Mouse (Mus musculus) stomach, embryonic 14.5 days (tissue): ENCODE data around the gene Hspa1l. TPM values are rescaled to one million over a fixed set of nuclear protein-coding genes. Genes with fewer than 3 reads are reported as not detected.
"Not testable (repeated sequence)": the region's sequence is repeated elsewhere in the genome, so short reads cannot be mapped to it uniquely, and the experiment has no call there.

Experiments
- ATAC-seq: fragments of 200-750 bp; cut with Nextera tagmentation; 2 replicates; pipeline ENCODE4 v1.8.0; 2017; ENCODE audit warnings: low read depth, moderate TSS enrichment; ENCODE audit not compliant: insufficient number of reproducible peaks, insufficient read depth, low FRiP score
- H3K27ac ChIP-seq: fragments of 300-500 bp; sonication (generic); 2 replicates; pipeline ENCODE4 v1.5.1; 2014; ENCODE audit warnings: mild to moderate bottlenecking, low read length, moderate library complexity, mixed read lengths
- H3K27me3 ChIP-seq: fragments of 300-500 bp; sonication (generic); 2 replicates; pipeline ENCODE4 v1.6.1; 2014; ENCODE audit warnings: low read length, control low read depth, mixed read lengths; ENCODE audit not compliant: control insufficient read depth, insufficient read depth
- H3K36me3 ChIP-seq: fragments of 300-500 bp; sonication (generic); 2 replicates; pipeline ENCODE4 v1.6.1; 2014; ENCODE audit warnings: mild to moderate bottlenecking, control low read depth, low read length, moderate library complexity, mixed read lengths; ENCODE audit not compliant: control insufficient read depth, insufficient read depth
- H3K4me1 ChIP-seq: fragments of 300-500 bp; sonication (generic); 2 replicates; pipeline ENCODE4 v1.6.1; 2014; ENCODE audit warnings: low read length, control low read depth, mixed read lengths; ENCODE audit not compliant: control insufficient read depth, insufficient read depth
- H3K4me2 ChIP-seq: fragments of 300-500 bp; sonication (generic); replicated peaks from 2 replicates; pipeline ENCODE4 v1.6.1; 2014; ENCODE audit warnings: low read depth, low read length, control low read depth
- H3K4me3 ChIP-seq: fragments of 300-500 bp; sonication (generic); 2 replicates; pipeline ENCODE4 v1.5.1; 2014; ENCODE audit warnings: low read depth, low read length, control low read depth
- H3K9ac ChIP-seq: fragments of 300-500 bp; sonication (generic); replicated peaks from 2 replicates; pipeline ENCODE4 v1.6.1; 2014; ENCODE audit warnings: low read depth, mild to moderate bottlenecking, control low read depth, low read length, moderate library complexity, mixed read lengths
- H3K9me3 ChIP-seq: fragments of 300-500 bp; sonication (generic); 2 replicates; pipeline ENCODE4 v1.6.1; 2016; ENCODE audit warnings: low read depth, low read length, control low read depth; ENCODE audit not compliant: control insufficient read depth
- WGBS: fragments of 180-500 bp; shearing (Covaris S2); extraction: QIAGEN DNeasy Blood & Tissue Kit; methylation state at CpG from one replicate; pipeline ENCODE4 v1.1.7; 2014; 5-methylcytosine and 5-hydroxymethylcytosine counted together
- polyA plus RNA-seq: library from polyadenylated mRNA; unstranded; fragments of >200 nt; fragmentation: Nextera tagmentation; extraction: Ambion mirVana; gene quantifications from 2 replicates; pipeline ENCODE4 v1.2.1, GENCODE M21; 2014

Gene Hspa1l
- polyA plus RNA-seq, 1 experiment from 2014 or later = 0.75 TPM

GRCm38 (mm10) chr17:34948721-34949552 lies 23.6 kb upstream of the Hspa1l start:
- not testable (repeated sequence) for H3K27ac ChIP-seq, H3K4me3 ChIP-seq, H3K27me3 ChIP-seq, H3K9ac ChIP-seq, H3K9me3 ChIP-seq, H3K4me2 ChIP-seq, ATAC-seq
- peaks cover 10% of the 10 kb centered on the region for H3K4me1 ChIP-seq
- 60% methylated on average over 9 of the region's 9 CpGs for WGBS
- H3K36me3 ChIP-seq = peaks cover 22% of the 10 kb centered on the region

GRCm38 (mm10) chr17:34949553-34949969 lies 22.9 kb upstream of the Hspa1l start:
- Histone ChIP-seq H3K9me3 (no peaks in the 10 kb centered on the region), H3K9ac (no peak overlapping the region), H3K4me2 (no peak overlapping the region), H3K36me3 (peaks cover 22% of the 10 kb centered on the region), H3K27ac (no peak overlapping the region), H3K4me1 (peaks cover 10% of the 10 kb centered on the region), H3K4me3 (no peak overlapping the region), H3K27me3 (no peaks in the 10 kb centered on the region)
- 41% methylated on average over 4 of the region's 4 CpGs for WGBS
- ATAC-seq = no peak

DNA sequence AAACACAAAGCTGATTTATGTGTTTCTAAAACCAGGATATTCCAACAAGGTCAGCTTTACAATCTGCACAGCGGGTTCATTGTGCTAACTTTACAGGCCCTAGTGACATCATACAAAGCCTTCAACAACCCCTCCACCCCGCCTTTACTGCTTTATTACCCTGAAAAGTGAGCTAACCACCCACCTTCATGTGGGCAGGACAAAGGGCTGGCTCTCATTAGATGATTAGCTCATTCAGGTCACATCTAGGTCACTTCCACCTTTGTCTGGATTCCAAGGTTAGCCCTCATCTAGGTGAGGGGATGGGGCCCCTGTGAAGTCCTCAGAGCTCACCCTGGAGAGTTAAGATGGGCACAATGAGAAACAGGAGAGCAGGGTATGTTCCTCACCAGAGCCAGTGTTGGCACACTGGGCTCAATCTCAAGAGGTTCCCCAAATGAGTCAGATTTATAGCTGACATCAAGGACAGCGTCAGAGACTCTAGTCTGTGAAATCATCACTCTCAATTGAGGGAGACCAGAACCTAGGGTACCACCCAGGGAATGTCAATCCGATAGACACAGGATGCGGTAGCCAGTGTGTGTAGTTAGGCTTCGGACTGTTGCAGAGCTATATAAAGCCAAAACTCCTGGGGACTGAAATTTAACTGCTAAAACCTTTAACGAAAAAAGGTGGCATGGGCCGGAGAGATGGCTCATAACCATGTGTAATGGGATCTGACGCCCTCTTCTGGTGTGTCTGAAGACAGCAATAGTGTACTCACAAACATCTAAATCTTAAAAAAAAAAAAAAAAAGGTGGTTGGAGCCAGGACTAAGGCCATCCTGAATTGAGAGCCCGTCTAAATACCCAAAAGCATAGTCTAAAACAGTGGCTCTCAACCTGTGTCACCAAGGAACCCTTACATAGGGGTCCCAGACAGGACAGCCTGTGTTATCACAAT lies 21.7 kb upstream of the Hspa1l start:
- H3K27ac ChIP-seq = peak overlapping the region; percentile 92
- H3K4me3 ChIP-seq = peak overlapping the region; percentile 98
- H3K4me1 ChIP-seq = peaks cover 10% of the 10 kb centered on the region
- peak overlapping the region; percentile 99 for H3K9ac ChIP-seq
- H3K4me2 ChIP-seq = peak overlapping the region; percentile 76
- WGBS = 29% methylated on average over 10 of the region's 10 CpGs
- no peak for ATAC-seq
- no peaks in the 10 kb centered on the region for H3K27me3 ChIP-seq
- H3K9me3 ChIP-seq = no peaks in the 10 kb centered on the region
- H3K36me3 ChIP-seq = peaks cover 22% of the 10 kb centered on the region

GRCm38 (mm10) chr17:34951636-34952377 lies 20.7 kb upstream of the Hspa1l start:
- WGBS = under 1% methylated on average over 29 of the region's 29 CpGs
- Histone ChIP-seq H3K4me2 (peak overlapping the region; percentile 76), H3K9ac (peak overlapping the region; percentile 99), H3K27ac (peak overlapping the region; percentile 92), H3K9me3 (no peaks in the 10 kb centered on the region), H3K27me3 (no peaks in the 10 kb centered on the region), H3K4me1 (peaks cover 10% of the 10 kb centered on the region), H3K4me3 (peak overlapping the region; percentile 98), H3K36me3 (peaks cover 22% of the 10 kb centered on the region)
- peak; percentile 53 for ATAC-seq

- H3K27ac ChIP-seq = peak overlapping the region; percentile 92
- under 1% methylated on average over 23 of the region's 23 CpGs for WGBS
- H3K4me1 ChIP-seq = peaks cover 10% of the 10 kb centered on the region
- no peaks in the 10 kb centered on the region for H3K9me3 ChIP-seq
- peak overlapping the region; percentile 76 for H3K4me2 ChIP-seq
- peak; percentile 79 for ATAC-seq
- H3K9ac ChIP-seq = peak overlapping the region; percentile 99
- peaks cover 22% of the 10 kb centered on the region for H3K36me3 ChIP-seq
- no peaks in the 10 kb centered on the region for H3K27me3 ChIP-seq
- H3K4me3 ChIP-seq = peak overlapping the region; percentile 98
These were observed 20.0 kb upstream of the Hspa1l start for GRCm38 (mm10) chr17:34952378-34953040.

DNA sequence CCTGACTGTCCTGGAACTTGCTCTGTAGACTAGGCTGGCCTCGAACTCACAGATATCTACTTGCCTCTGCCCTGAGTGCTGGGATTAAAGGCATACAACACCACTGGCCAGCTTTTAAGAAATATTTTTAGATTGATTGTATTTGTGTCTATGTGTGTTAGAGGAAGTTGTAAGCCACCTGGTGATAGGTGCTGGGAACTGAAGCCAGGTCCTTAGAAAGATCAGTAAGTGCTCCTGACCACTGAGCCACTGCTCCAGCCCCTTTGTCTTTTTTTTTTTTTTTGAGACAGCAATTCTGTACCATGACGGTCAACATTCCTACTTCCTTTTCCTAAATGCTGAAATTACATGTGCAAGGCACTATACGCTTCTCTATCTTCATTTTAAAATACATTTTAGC lies 19.2 kb upstream of the Hspa1l start:
- no peak overlapping the region for H3K27ac ChIP-seq
- H3K9me3 ChIP-seq = no peaks in the 10 kb centered on the region
- ATAC-seq = no peak
- peaks cover 22% of the 10 kb centered on the region for H3K36me3 ChIP-seq
- no peaks in the 10 kb centered on the region for H3K27me3 ChIP-seq
- 79% methylated on average over 3 of the region's 3 CpGs for WGBS
- peaks cover 10% of the 10 kb centered on the region for H3K4me1 ChIP-seq
- no peak overlapping the region for H3K9ac ChIP-seq
- H3K4me2 ChIP-seq = peak overlapping the region; percentile 76
- H3K4me3 ChIP-seq = no peak overlapping the region

- H3K27ac ChIP-seq = no peak overlapping the region
These were observed 18.6 kb upstream of the Hspa1l start for GRCm38 (mm10) chr17:34953904-34954303.

More at GRCm38 (mm10) chr17:34953904-34954303, 18.6 kb upstream of the Hspa1l start:
- Histone ChIP-seq H3K9me3 (no peaks in the 10 kb centered on the region), H3K9ac (no peak overlapping the region), H3K4me2 (no peak overlapping the region), H3K27me3 (no peaks in the 10 kb centered on the region), H3K4me3 (no peak overlapping the region), H3K36me3 (peaks cover 22% of the 10 kb centered on the region), H3K4me1 (peaks cover 10% of the 10 kb centered on the region)
- no peak for ATAC-seq
- 90% methylated on average over 4 of the region's 4 CpGs for WGBS
